Mouse (Mus musculus): ENCODE data around the gene Olfr556. TPM values are rescaled to one million over a fixed set of nuclear protein-coding genes. Genes with fewer than 3 reads are reported as not detected.
"Not testable (repeated sequence)": the region's sequence is repeated elsewhere in the genome, so short reads cannot be mapped to it uniquely, and the experiment has no call there.

Olfr556 gene
- polyA plus RNA-seq (2015; fragmentation: Nextera tagmentation; extraction: Ambion mirVana) = not detected in 2 replicates

DNA sequence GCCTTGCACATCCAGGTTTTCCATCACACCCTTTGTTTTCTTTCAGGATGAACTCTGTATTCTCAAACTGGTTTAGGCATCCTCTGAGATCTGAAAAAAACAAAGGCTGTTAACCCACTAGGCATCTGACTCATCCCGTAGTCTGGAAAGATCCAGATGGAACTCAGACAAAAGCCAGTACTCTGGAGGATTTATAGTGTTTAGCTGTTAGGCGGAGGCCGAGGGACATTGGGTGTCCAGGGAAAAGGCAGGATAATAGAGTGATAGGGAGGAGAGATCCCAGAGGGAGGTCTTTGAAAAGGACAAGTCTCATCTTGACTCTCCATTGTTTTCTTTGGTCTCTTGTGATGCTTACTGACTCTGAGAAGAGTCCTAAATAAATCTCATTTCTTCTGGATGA, at the start of gene Olfr556:
TSS of gene Olfr556 (plus strand) at position 301 of the 400 bp plus-strand sequence.
- no peaks in the 10 kb centered on the region for H3K4me1 ChIP-seq (replicated peaks; ENCODE audit: control insufficient read depth, insufficient read depth, low read length)
- WGBS = 49% methylated on average over 3 of the region's 3 CpGs
- no peak for ATAC-seq

DNA sequence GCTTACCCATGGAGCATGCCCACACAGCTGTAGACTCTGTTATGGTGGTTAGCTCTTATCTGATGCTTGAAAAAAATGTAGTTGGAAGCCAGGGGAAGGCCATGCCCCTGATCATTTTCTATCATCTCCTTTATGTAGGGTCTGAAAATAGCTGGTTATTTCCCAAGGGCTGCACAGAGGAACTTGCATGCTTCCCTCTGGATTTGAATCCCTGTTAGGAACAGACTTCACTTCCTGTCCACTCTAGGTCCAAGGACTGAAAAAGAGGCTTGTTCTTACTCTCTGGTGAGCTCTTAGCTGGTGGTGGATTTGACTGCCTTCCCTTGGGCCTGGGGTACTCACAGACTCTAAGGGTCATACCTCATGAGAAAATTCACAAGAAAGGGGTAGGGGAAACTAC, 46.6 kb upstream of the Olfr556 start, which contains the start of gene Olfr553:
TSS of gene Olfr553 (minus strand) at position 101 of the 400 bp plus-strand sequence.
- Histone ChIP-seq H3K4me3 (ENCODE audit: low read depth, low read length) (no peak within 1 kb of the TSS), H3K9me3 (ENCODE audit: control insufficient read depth) (no peaks in the 10 kb centered on the region), H3K9ac (ENCODE audit: low read depth, low read length) (no peak within 1 kb of the TSS), H3K27ac (ENCODE audit: low read depth, low read length) (no peak within 1 kb of the TSS), H3K4me2 (replicated peaks; ENCODE audit: low read depth) (no peak within 1 kb of the TSS), H3K36me3 (ENCODE audit: control insufficient read depth, insufficient read depth) (no peaks in the 10 kb centered on the region), H3K27me3 (replicated peaks; ENCODE audit: control insufficient read depth, insufficient read depth, low read length) (no peaks in the 10 kb centered on the region), H3K4me1 (replicated peaks; ENCODE audit: control insufficient read depth, insufficient read depth, low read length) (no peaks in the 10 kb centered on the region)
- no peak for ATAC-seq
- no peak for TF ChIP-seq CTCF (IDR thresholded peaks at IDR 0.05; ENCODE audit: low read depth)

More for the DNA sequence above, at the start of gene Olfr556:
- H3K9ac ChIP-seq (ENCODE audit: low read depth, low read length) = no peak within 1 kb of the TSS
- no peak within 1 kb of the TSS for H3K27ac ChIP-seq (ENCODE audit: low read depth, low read length)
- no peak within 1 kb of the TSS for H3K4me2 ChIP-seq (replicated peaks; ENCODE audit: low read depth)
- H3K9me3 ChIP-seq (ENCODE audit: control insufficient read depth) = no peaks in the 10 kb centered on the region
- H3K4me3 ChIP-seq (ENCODE audit: low read depth, low read length) = no peak within 1 kb of the TSS
- no peaks in the 10 kb centered on the region for H3K27me3 ChIP-seq (replicated peaks; ENCODE audit: control insufficient read depth, insufficient read depth, low read length)
- no peak for TF ChIP-seq CTCF (IDR thresholded peaks at IDR 0.05; ENCODE audit: low read depth)
- no peaks in the 10 kb centered on the region for H3K36me3 ChIP-seq (ENCODE audit: control insufficient read depth, insufficient read depth)

DNA sequence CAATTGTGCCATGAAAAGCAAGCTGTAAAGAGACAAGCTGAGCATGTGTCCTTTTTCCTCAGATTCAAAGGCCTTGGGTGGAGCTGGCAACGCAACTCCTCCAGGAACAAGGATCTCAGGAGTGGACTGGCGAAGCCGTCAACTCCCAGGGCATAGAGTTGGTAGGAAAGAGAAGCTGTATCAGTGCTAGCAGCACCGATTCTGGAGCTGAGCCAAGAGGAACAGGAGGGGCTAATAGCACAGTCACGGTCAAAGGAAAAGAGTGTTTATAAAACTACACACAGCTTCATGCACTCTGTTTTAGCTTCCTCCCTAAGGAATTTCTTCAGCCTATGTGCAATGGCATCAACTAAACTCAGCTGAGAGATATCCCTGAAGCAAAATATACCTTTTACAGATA, 45.1 kb upstream of the Olfr556 start:
- TF ChIP-seq CTCF (IDR thresholded peaks at IDR 0.05; ENCODE audit: low read depth) = no peak

DNA sequence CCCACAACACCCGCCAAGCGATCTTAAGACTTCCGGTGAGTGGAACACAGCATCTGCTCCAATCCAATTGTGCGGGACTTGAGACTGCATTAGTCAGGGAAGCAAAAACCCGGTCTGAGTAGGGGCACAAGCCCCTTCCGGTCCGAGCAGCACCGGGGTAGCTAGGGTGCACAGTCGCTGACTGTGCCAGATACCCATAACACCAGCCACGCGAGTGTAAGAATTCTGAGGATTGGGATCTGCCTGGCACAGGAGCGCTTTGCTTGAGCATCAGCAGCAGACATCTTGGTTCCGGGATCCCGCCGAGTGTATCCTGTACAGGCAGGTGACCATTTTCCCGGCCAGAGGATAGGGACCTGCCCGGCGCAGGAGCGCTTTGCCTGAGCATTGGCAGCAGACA, 44.3 kb upstream of the Olfr556 start:
- not testable (repeated sequence) for H3K9ac ChIP-seq (ENCODE audit: low read depth, low read length); H3K27me3 ChIP-seq (replicated peaks; ENCODE audit: control insufficient read depth, insufficient read depth, low read length); H3K36me3 ChIP-seq (ENCODE audit: control insufficient read depth, insufficient read depth); H3K27ac ChIP-seq (ENCODE audit: low read depth, low read length); H3K4me1 ChIP-seq (replicated peaks; ENCODE audit: control insufficient read depth, insufficient read depth, low read length); H3K9me3 ChIP-seq (ENCODE audit: control insufficient read depth); ATAC-seq; H3K4me2 ChIP-seq (replicated peaks; ENCODE audit: low read depth); H3K4me3 ChIP-seq (ENCODE audit: low read depth, low read length)
- 85% methylated on average over 15 of the region's 19 CpGs for WGBS

More for the DNA sequence above, 45.1 kb upstream of the Olfr556 start:
- no peak overlapping the region for H3K4me2 ChIP-seq (replicated peaks; ENCODE audit: low read depth)
- no peaks in the 10 kb centered on the region for H3K4me1 ChIP-seq (replicated peaks; ENCODE audit: control insufficient read depth, insufficient read depth, low read length)
- no peaks in the 10 kb centered on the region for H3K36me3 ChIP-seq (ENCODE audit: control insufficient read depth, insufficient read depth)
- H3K27me3 ChIP-seq (replicated peaks; ENCODE audit: control insufficient read depth, insufficient read depth, low read length) = no peaks in the 10 kb centered on the region
- no peak overlapping the region for H3K9ac ChIP-seq (ENCODE audit: low read depth, low read length)
- WGBS = 42% methylated on average over 5 of the region's 5 CpGs
- no peak overlapping the region for H3K4me3 ChIP-seq (ENCODE audit: low read depth, low read length)
- H3K27ac ChIP-seq (ENCODE audit: low read depth, low read length) = no peak overlapping the region
- no peaks in the 10 kb centered on the region for H3K9me3 ChIP-seq (ENCODE audit: control insufficient read depth)
- ATAC-seq = no peak

DNA sequence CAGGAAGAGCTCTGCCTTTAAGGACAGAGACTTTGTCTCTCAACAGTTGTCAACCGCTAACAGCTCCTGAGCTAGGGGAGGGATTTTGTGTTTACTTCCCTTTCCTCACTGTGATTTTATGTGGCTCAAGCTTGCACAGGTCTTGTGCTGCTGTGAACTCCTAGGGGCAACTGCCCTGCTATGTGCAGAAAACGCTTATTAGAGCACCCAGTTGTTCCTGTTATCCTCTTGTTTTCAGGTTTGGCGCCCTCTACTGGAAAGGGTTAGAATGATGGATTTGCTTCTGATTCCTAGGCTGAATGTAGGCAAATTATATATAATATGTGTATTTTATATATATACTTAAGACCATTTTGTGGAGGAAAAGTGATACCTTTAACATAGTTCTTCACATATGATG, 28.0 kb upstream of the Olfr556 start:
- Histone ChIP-seq H3K27me3 (replicated peaks; ENCODE audit: control insufficient read depth, insufficient read depth, low read length) (no peaks in the 10 kb centered on the region), H3K4me3 (ENCODE audit: low read depth, low read length) (no peak overlapping the region), H3K4me2 (replicated peaks; ENCODE audit: low read depth) (no peak overlapping the region), H3K4me1 (replicated peaks; ENCODE audit: control insufficient read depth, insufficient read depth, low read length) (no peaks in the 10 kb centered on the region), H3K36me3 (ENCODE audit: control insufficient read depth, insufficient read depth) (no peaks in the 10 kb centered on the region), H3K9me3 (ENCODE audit: control insufficient read depth) (no peaks in the 10 kb centered on the region), H3K9ac (ENCODE audit: low read depth, low read length) (no peak overlapping the region), H3K27ac (ENCODE audit: low read depth, low read length) (no peak overlapping the region)
- no peak for ATAC-seq
- WGBS = 31% methylated on average over 3 of the region's 3 CpGs
- TF ChIP-seq CTCF (IDR thresholded peaks at IDR 0.05; ENCODE audit: low read depth) = peak; percentile 75

DNA sequence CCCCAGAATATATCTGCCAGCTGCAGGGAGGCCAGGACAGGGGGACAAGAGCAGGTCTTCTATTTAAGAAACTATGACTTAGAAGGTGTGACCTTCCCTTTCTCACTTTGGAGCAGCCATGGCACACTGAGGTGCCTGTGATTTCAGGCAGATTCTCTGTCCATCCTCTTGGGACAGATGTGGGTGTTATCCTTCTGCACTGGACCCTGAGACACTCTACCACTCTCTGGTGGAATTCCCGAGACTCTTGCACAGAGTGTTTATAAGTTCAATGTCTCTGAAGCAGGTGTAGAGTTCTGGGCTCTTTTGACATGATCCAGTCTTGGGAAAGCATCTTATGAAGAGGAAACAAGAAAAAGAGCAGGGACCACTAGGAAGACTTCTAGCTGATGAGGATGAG, 26.6 kb upstream of the Olfr556 start, which contains the start of gene Olfr554:
TSS of gene Olfr554 (plus strand) at position 301 of the 400 bp plus-strand sequence.
- TF ChIP-seq CTCF (IDR thresholded peaks at IDR 0.05; ENCODE audit: low read depth) = no peak
- Histone ChIP-seq H3K27me3 (replicated peaks; ENCODE audit: control insufficient read depth, insufficient read depth, low read length) (no peaks in the 10 kb centered on the region), H3K4me3 (ENCODE audit: low read depth, low read length) (no peak within 1 kb of the TSS), H3K4me1 (replicated peaks; ENCODE audit: control insufficient read depth, insufficient read depth, low read length) (no peaks in the 10 kb centered on the region), H3K9me3 (ENCODE audit: control insufficient read depth) (no peaks in the 10 kb centered on the region), H3K27ac (ENCODE audit: low read depth, low read length) (no peak within 1 kb of the TSS), H3K9ac (ENCODE audit: low read depth, low read length) (no peak within 1 kb of the TSS), H3K4me2 (replicated peaks; ENCODE audit: low read depth) (no peak within 1 kb of the TSS), H3K36me3 (ENCODE audit: control insufficient read depth, insufficient read depth) (no peaks in the 10 kb centered on the region)
- no peak for ATAC-seq
- 59% methylated on average over 1 of the region's 1 CpGs for WGBS

DNA sequence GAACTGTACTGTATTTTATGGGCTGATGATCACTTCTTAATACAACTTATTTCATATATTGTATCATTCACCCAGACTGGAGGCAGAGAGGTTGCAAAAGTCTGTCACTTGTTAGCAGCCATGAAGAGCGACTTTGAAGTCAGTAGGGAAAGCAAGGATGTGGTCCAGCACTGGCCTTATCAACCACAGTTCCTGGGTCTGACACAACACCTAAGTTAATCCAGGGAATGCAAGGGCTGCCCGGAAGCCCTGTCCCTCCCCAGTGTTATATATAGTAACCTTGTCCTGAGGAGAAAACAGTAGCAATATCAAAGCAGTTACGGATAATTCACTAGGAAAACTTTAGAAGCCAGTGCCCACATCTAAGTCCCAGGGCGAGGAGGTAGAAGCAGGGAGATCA, 19.8 kb upstream of the Olfr556 start:
- not testable (repeated sequence) for ATAC-seq; H3K27ac ChIP-seq (ENCODE audit: low read depth, low read length); H3K9me3 ChIP-seq (ENCODE audit: control insufficient read depth); H3K4me2 ChIP-seq (replicated peaks; ENCODE audit: low read depth); H3K4me3 ChIP-seq (ENCODE audit: low read depth, low read length); H3K4me1 ChIP-seq (replicated peaks; ENCODE audit: control insufficient read depth, insufficient read depth, low read length); H3K27me3 ChIP-seq (replicated peaks; ENCODE audit: control insufficient read depth, insufficient read depth, low read length); H3K36me3 ChIP-seq (ENCODE audit: control insufficient read depth, insufficient read depth); H3K9ac ChIP-seq (ENCODE audit: low read depth, low read length)
- WGBS = 78% methylated on average over 3 of the region's 4 CpGs

Data from intestine, postnatal 0 days (tissue).